Mouse (Mus musculus): ENCODE measurements around the gene Elmod2. TPM values are rescaled to one million over a fixed set of nuclear protein-coding genes. Genes with fewer than 3 reads are reported as not detected.

Elmod2 gene
- 28.3 and 29.9 TPM in 2 replicates for polyA plus RNA-seq (2015; fragmentation: Nextera tagmentation; extraction: Ambion mirVana)

GRCm38 (mm10) chr8:83331899-83332697, at the start of gene Elmod2:
Gene Elmod2 (minus strand): TSS chr8:83332486.
- Histone ChIP-seq H3K27me3 (no peaks in the 10 kb centered on the region), H3K4me3 (peak within 1 kb of the TSS; percentile 88), H3K9me3 (no peaks in the 10 kb centered on the region), H3K4me2 (replicated peaks) (peak within 1 kb of the TSS; percentile 76), H3K4me1 (peaks cover 27% of the 10 kb centered on the region), H3K36me3 (peaks cover 12% of the 10 kb centered on the region; the same call in 1 of the 2 replicates), H3K9ac (replicated peaks) (peak within 1 kb of the TSS; percentile 80), H3K27ac (replicated peaks) (peak within 1 kb of the TSS; percentile 90)
- WGBS, result under 1% methylated on average over 84 of the region's 85 CpGs
- peak; percentile 99 for ATAC-seq (replicated peaks)

- Histone ChIP-seq H3K4me2 (replicated peaks) (no peak overlapping the region), H3K9me3 (no peaks in the 10 kb centered on the region), H3K27me3 (no peaks in the 10 kb centered on the region), H3K4me3 (no peak overlapping the region), H3K4me1 (no peaks in the 10 kb centered on the region), H3K36me3 (no peaks in the 10 kb centered on the region), H3K27ac (replicated peaks) (no peak overlapping the region), H3K9ac (replicated peaks) (no peak overlapping the region)
- WGBS, result 76% methylated on average over 2 of the region's 2 CpGs
- no peak for ATAC-seq (replicated peaks)
Measured at GRCm38 (mm10) chr8:83381016-83381415, 48.7 kb upstream of the Elmod2 start.

GRCm38 (mm10) chr8:83380141-83380540, 47.9 kb upstream of the Elmod2 start:
- Histone ChIP-seq H3K4me3 (no peak overlapping the region), H3K4me2 (replicated peaks) (no peak overlapping the region), H3K4me1 (no peaks in the 10 kb centered on the region), H3K27ac (replicated peaks) (no peak overlapping the region), H3K9ac (replicated peaks) (no peak overlapping the region), H3K27me3 (no peaks in the 10 kb centered on the region), H3K36me3 (no peaks in the 10 kb centered on the region), H3K9me3 (no peaks in the 10 kb centered on the region)
- no peak for ATAC-seq (replicated peaks)
- WGBS, result 82% methylated on average over 4 of the region's 4 CpGs

- H3K4me1 ChIP-seq, result no peaks in the 10 kb centered on the region
- no peaks in the 10 kb centered on the region for H3K9me3 ChIP-seq
- no peaks in the 10 kb centered on the region for H3K27me3 ChIP-seq
- H3K4me3 ChIP-seq, result no peak overlapping the region
- H3K27ac ChIP-seq (replicated peaks), result no peak overlapping the region
- no peak overlapping the region for H3K4me2 ChIP-seq (replicated peaks)
- ATAC-seq (replicated peaks), result no peak
- no peaks in the 10 kb centered on the region for H3K36me3 ChIP-seq
- no peak overlapping the region for H3K9ac ChIP-seq (replicated peaks)
Measured at GRCm38 (mm10) chr8:83377231-83377630, 44.9 kb upstream of the Elmod2 start.

GRCm38 (mm10) chr8:83363156-83363769, 31.0 kb upstream of the Elmod2 start:
- Histone ChIP-seq H3K4me3 (no peak overlapping the region), H3K4me1 (no peaks in the 10 kb centered on the region), H3K27ac (replicated peaks) (no peak overlapping the region), H3K27me3 (no peaks in the 10 kb centered on the region), H3K9ac (replicated peaks) (no peak overlapping the region), H3K36me3 (no peaks in the 10 kb centered on the region), H3K4me2 (replicated peaks) (no peak overlapping the region), H3K9me3 (no peaks in the 10 kb centered on the region)
- no peak for ATAC-seq (replicated peaks)
- WGBS, result 69% methylated on average over 7 of the region's 7 CpGs

GRCm38 (mm10) chr8:83351315-83351714, 19.0 kb upstream of the Elmod2 start:
- Histone ChIP-seq H3K36me3 (no peaks in the 10 kb centered on the region), H3K4me1 (no peaks in the 10 kb centered on the region), H3K27me3 (no peaks in the 10 kb centered on the region), H3K9ac (replicated peaks) (no peak overlapping the region), H3K4me2 (replicated peaks) (no peak overlapping the region), H3K4me3 (no peak overlapping the region), H3K9me3 (no peaks in the 10 kb centered on the region), H3K27ac (replicated peaks) (no peak overlapping the region)
- 95% methylated on average over 2 of the region's 2 CpGs for WGBS
- no peak for ATAC-seq (replicated peaks)

- no peaks in the 10 kb centered on the region for H3K36me3 ChIP-seq
- H3K4me1 ChIP-seq, result no peaks in the 10 kb centered on the region
- H3K9ac ChIP-seq (replicated peaks), result no peak within 1 kb of the TSS
- no peaks in the 10 kb centered on the region for H3K27me3 ChIP-seq
- no peak within 1 kb of the TSS for H3K4me2 ChIP-seq (replicated peaks)
- H3K27ac ChIP-seq (replicated peaks), result no peak within 1 kb of the TSS
- no peaks in the 10 kb centered on the region for H3K9me3 ChIP-seq
- ATAC-seq (replicated peaks), result no peak
- 87% methylated on average over 18 of the region's 18 CpGs for WGBS
- no peak within 1 kb of the TSS for H3K4me3 ChIP-seq
Measured at GRCm38 (mm10) chr8:83348263-83348662, 16.0 kb upstream of the Elmod2 start, which contains the start of gene Mgat4d. Gene Mgat4d (plus strand): TSS chr8:83348471.

GRCm38 (mm10) chr8:83342693-83343092, 10.4 kb upstream of the Elmod2 start:
- Histone ChIP-seq H3K9ac (replicated peaks) (no peak overlapping the region), H3K9me3 (no peaks in the 10 kb centered on the region), H3K27ac (replicated peaks) (no peak overlapping the region), H3K27me3 (no peaks in the 10 kb centered on the region), H3K36me3 (no peaks in the 10 kb centered on the region), H3K4me1 (no peaks in the 10 kb centered on the region), H3K4me2 (replicated peaks) (no peak overlapping the region), H3K4me3 (no peak overlapping the region)
- ATAC-seq (replicated peaks), result 0 out of 2 replicates have a peak, but pooled peaks have one; percentile 19

- ATAC-seq (replicated peaks), result 0 out of 2 replicates have a peak, but pooled peaks have one; percentile 38
- H3K4me3 ChIP-seq, result no peak overlapping the region
- no peaks in the 10 kb centered on the region for H3K4me1 ChIP-seq
- H3K27ac ChIP-seq (replicated peaks), result no peak overlapping the region
- H3K36me3 ChIP-seq, result no peaks in the 10 kb centered on the region
- no peak overlapping the region for H3K9ac ChIP-seq (replicated peaks)
- WGBS, result 86% methylated on average over 3 of the region's 3 CpGs
- no peaks in the 10 kb centered on the region for H3K9me3 ChIP-seq
- no peaks in the 10 kb centered on the region for H3K27me3 ChIP-seq
- no peak overlapping the region for H3K4me2 ChIP-seq (replicated peaks)
Measured at GRCm38 (mm10) chr8:83342076-83342475, 9.8 kb upstream of the Elmod2 start.

GRCm38 (mm10) chr8:83332864-83333263, 578 bp upstream of the Elmod2 start:
- 0 out of 2 replicates have a peak, but pooled peaks cover 6% of the 10 kb centered on the region for H3K36me3 ChIP-seq
- peaks cover 27% of the 10 kb centered on the region for H3K4me1 ChIP-seq
- H3K9me3 ChIP-seq, result no peaks in the 10 kb centered on the region
- no peaks in the 10 kb centered on the region for H3K27me3 ChIP-seq
- 0 out of 2 replicates have a peak overlapping the region, but pooled peaks have one; percentile 8 for H3K9ac ChIP-seq (replicated peaks)
- ATAC-seq (replicated peaks), result no peak; the same call in 1 of the 2 replicates
- peak overlapping the region; percentile 58 for H3K4me2 ChIP-seq (replicated peaks)
- no peak overlapping the region for H3K27ac ChIP-seq (replicated peaks)
- H3K4me3 ChIP-seq, result peak overlapping the region; percentile 88
- WGBS, result 6% methylated on average over 7 of the region's 7 CpGs

GRCm38 (mm10) chr8:83331567-83331898, 753 bp downstream of the Elmod2 start:
- H3K4me1 ChIP-seq, result peaks cover 27% of the 10 kb centered on the region
- peak overlapping the region; percentile 80 for H3K9ac ChIP-seq (replicated peaks)
- H3K27me3 ChIP-seq, result no peaks in the 10 kb centered on the region
- WGBS, result 6% methylated on average over 7 of the region's 7 CpGs
- ATAC-seq (replicated peaks), result peak; percentile 27
- peak overlapping the region; percentile 90 for H3K27ac ChIP-seq (replicated peaks)
- peaks cover 14% of the 10 kb centered on the region; the same call in 1 of the 2 replicates for H3K36me3 ChIP-seq
- H3K9me3 ChIP-seq, result no peaks in the 10 kb centered on the region
- peak overlapping the region; percentile 76 for H3K4me2 ChIP-seq (replicated peaks)
- H3K4me3 ChIP-seq, result peak overlapping the region; percentile 88

GRCm38 (mm10) chr8:83327889-83328288, 4.4 kb downstream of the Elmod2 start:
- Histone ChIP-seq H3K4me1 (peaks cover 25% of the 10 kb centered on the region), H3K9me3 (no peaks in the 10 kb centered on the region), H3K4me3 (no peak overlapping the region), H3K36me3 (peaks cover 28% of the 10 kb centered on the region; the same call in 1 of the 2 replicates), H3K9ac (replicated peaks) (no peak overlapping the region), H3K27me3 (no peaks in the 10 kb centered on the region), H3K27ac (replicated peaks) (no peak overlapping the region), H3K4me2 (replicated peaks) (no peak overlapping the region)
- no peak for ATAC-seq (replicated peaks)
- 96% methylated on average over 5 of the region's 5 CpGs for WGBS

Measured in forebrain, embryonic 15.5 days (tissue).